Mouse (Mus musculus): ENCODE results near the gene Cntnap5b. TPM values are rescaled to one million over a fixed set of nuclear protein-coding genes. Genes with fewer than 3 reads are reported as not detected.

Gene Cntnap5b
- polyA plus RNA-seq, 1 experiment: not detected

GRCm38 (mm10) chr1:100101017-100101416 lies 328.5 kb downstream of the Cntnap5b start:
- 74% methylated on average over 1 of the region's 1 CpGs for WGBS
- no peaks in the 10 kb centered on the region for H3K4me1 ChIP-seq (ENCODE audit: control insufficient read depth, insufficient read depth, low read length)
- TF ChIP-seq POLR2A (IDR thresholded peaks at IDR 0.05; ENCODE audit: borderline replicate concordance, control insufficient read depth, low read depth, low read length) (no peak), CTCF (IDR thresholded peaks at IDR 0.05; ENCODE audit: control insufficient read depth, insufficient read depth, low read length) (no peak)
- no peak overlapping the region for H3K4me3 ChIP-seq (replicated peaks; ENCODE audit: control insufficient read depth, low read depth, low read length)
- H3K27ac ChIP-seq (ENCODE audit: control insufficient read depth, insufficient read depth, low read depth, low read length, poor library complexity): no peak overlapping the region

- TF ChIP-seq CTCF (IDR thresholded peaks at IDR 0.05; ENCODE audit: control insufficient read depth, insufficient read depth, low read length) (no peak), POLR2A (IDR thresholded peaks at IDR 0.05; ENCODE audit: borderline replicate concordance, control insufficient read depth, low read depth, low read length) (no peak)
- Histone ChIP-seq H3K4me3 (replicated peaks; ENCODE audit: control insufficient read depth, low read depth, low read length) (no peak overlapping the region), H3K27ac (ENCODE audit: control insufficient read depth, insufficient read depth, low read depth, low read length, poor library complexity) (no peak overlapping the region), H3K4me1 (ENCODE audit: control insufficient read depth, insufficient read depth, low read length) (no peaks in the 10 kb centered on the region)
- 76% methylated on average over 2 of the region's 2 CpGs for WGBS
These were observed 331.8 kb downstream of the Cntnap5b start for GRCm38 (mm10) chr1:100104343-100104742.

- H3K4me1 ChIP-seq (ENCODE audit: control insufficient read depth, insufficient read depth, low read length): no peaks in the 10 kb centered on the region
- H3K4me3 ChIP-seq (replicated peaks; ENCODE audit: control insufficient read depth, low read depth, low read length): no peak overlapping the region
- no peak for TF ChIP-seq CTCF (IDR thresholded peaks at IDR 0.05; ENCODE audit: control insufficient read depth, insufficient read depth, low read length)
- no peak for TF ChIP-seq POLR2A (IDR thresholded peaks at IDR 0.05; ENCODE audit: borderline replicate concordance, control insufficient read depth, low read depth, low read length)
- H3K27ac ChIP-seq (ENCODE audit: control insufficient read depth, insufficient read depth, low read depth, low read length, poor library complexity): no peak overlapping the region
These were observed 349.9 kb downstream of the Cntnap5b start for GRCm38 (mm10) chr1:100122410-100122935.

GRCm38 (mm10) chr1:100163588-100164357 lies 391.2 kb downstream of the Cntnap5b start:
- Histone ChIP-seq H3K27ac (ENCODE audit: control insufficient read depth, insufficient read depth, low read depth, low read length, poor library complexity) (no peak overlapping the region), H3K4me3 (replicated peaks; ENCODE audit: control insufficient read depth, low read depth, low read length) (no peak overlapping the region), H3K4me1 (ENCODE audit: control insufficient read depth, insufficient read depth, low read length) (no peaks in the 10 kb centered on the region)
- TF ChIP-seq CTCF (IDR thresholded peaks at IDR 0.05; ENCODE audit: control insufficient read depth, insufficient read depth, low read length) (no peak), POLR2A (IDR thresholded peaks at IDR 0.05; ENCODE audit: borderline replicate concordance, control insufficient read depth, low read depth, low read length) (no peak)
- 70% methylated on average over 2 of the region's 2 CpGs for WGBS

GRCm38 (mm10) chr1:100171566-100171965 lies 399.0 kb downstream of the Cntnap5b start:
- Histone ChIP-seq H3K27ac (ENCODE audit: control insufficient read depth, insufficient read depth, low read depth, low read length, poor library complexity) (no peak overlapping the region), H3K4me1 (ENCODE audit: control insufficient read depth, insufficient read depth, low read length) (no peaks in the 10 kb centered on the region), H3K4me3 (replicated peaks; ENCODE audit: control insufficient read depth, low read depth, low read length) (no peak overlapping the region)
- no peak for TF ChIP-seq POLR2A (IDR thresholded peaks at IDR 0.05; ENCODE audit: borderline replicate concordance, control insufficient read depth, low read depth, low read length)
- TF ChIP-seq CTCF (IDR thresholded peaks at IDR 0.05; ENCODE audit: control insufficient read depth, insufficient read depth, low read length): no peak

GRCm38 (mm10) chr1:100180050-100180449 lies 407.5 kb downstream of the Cntnap5b start:
- WGBS: 78% methylated on average over 5 of the region's 5 CpGs
- Histone ChIP-seq H3K4me3 (replicated peaks; ENCODE audit: control insufficient read depth, low read depth, low read length) (no peak overlapping the region), H3K27ac (ENCODE audit: control insufficient read depth, insufficient read depth, low read depth, low read length, poor library complexity) (no peak overlapping the region), H3K4me1 (ENCODE audit: control insufficient read depth, insufficient read depth, low read length) (no peaks in the 10 kb centered on the region)
- no peak for TF ChIP-seq POLR2A (IDR thresholded peaks at IDR 0.05; ENCODE audit: borderline replicate concordance, control insufficient read depth, low read depth, low read length)
- TF ChIP-seq CTCF (IDR thresholded peaks at IDR 0.05; ENCODE audit: control insufficient read depth, insufficient read depth, low read length): no peak

GRCm38 (mm10) chr1:100231980-100232608 lies 459.5 kb downstream of the Cntnap5b start:
- WGBS: 7% methylated on average over 6 of the region's 6 CpGs
- no peak overlapping the region for H3K4me3 ChIP-seq (replicated peaks; ENCODE audit: control insufficient read depth, low read depth, low read length)
- H3K27ac ChIP-seq (ENCODE audit: control insufficient read depth, insufficient read depth, low read depth, low read length, poor library complexity): no peak overlapping the region
- no peak for TF ChIP-seq CTCF (IDR thresholded peaks at IDR 0.05; ENCODE audit: control insufficient read depth, insufficient read depth, low read length)
- no peak for TF ChIP-seq POLR2A (IDR thresholded peaks at IDR 0.05; ENCODE audit: borderline replicate concordance, control insufficient read depth, low read depth, low read length)
- H3K4me1 ChIP-seq (ENCODE audit: control insufficient read depth, insufficient read depth, low read length): no peaks in the 10 kb centered on the region

GRCm38 (mm10) chr1:100251964-100252363 lies 479.4 kb downstream of the Cntnap5b start:
- TF ChIP-seq CTCF (IDR thresholded peaks at IDR 0.05; ENCODE audit: control insufficient read depth, insufficient read depth, low read length): no peak
- TF ChIP-seq POLR2A (IDR thresholded peaks at IDR 0.05; ENCODE audit: borderline replicate concordance, control insufficient read depth, low read depth, low read length): no peak
- Histone ChIP-seq H3K4me1 (ENCODE audit: control insufficient read depth, insufficient read depth, low read length) (no peaks in the 10 kb centered on the region), H3K4me3 (replicated peaks; ENCODE audit: control insufficient read depth, low read depth, low read length) (no peak overlapping the region), H3K27ac (ENCODE audit: control insufficient read depth, insufficient read depth, low read depth, low read length, poor library complexity) (no peak overlapping the region)
